In genomic region chr6:5005491-5006275, GRCm38 (mm10) we compare ENCODE assay signal across 9 mouse cellular contexts.
DNase-seq lines count a peak whose midpoint lies in the region; ATAC-seq lines count a peak whose summit lies in the region.
"Had no signal": no experiment of that assay in that cellular context is flagged by ENCODE, and none has a peak within 500 bp of the region (broad histone marks: within the 10 kb centered on the region; RNA-seq: fewer than 3 reads in every experiment).

No protein-coding gene starts in this region.

- no peaks in the 10 kb centered on the region for H3K27me3 ChIP-seq in intestine, embryonic 15.5 days (replicated peaks)

- no peak overlapping the region for H3K4me3 ChIP-seq in intestine, embryonic 15.5 days (replicated peaks)

- no peaks in the 10 kb centered on the region for H3K9me3 ChIP-seq in intestine, embryonic 15.5 days

- 34% methylated on average over 22 of the region's 22 CpGs for WGBS in intestine, embryonic 15.5 days

- no peaks in the 10 kb centered on the region for H3K36me3 ChIP-seq in intestine, embryonic 15.5 days

- ATAC-seq in intestine, embryonic 15.5 days = peak; percentile 87
- no peak for ATAC-seq in megakaryocyte-erythroid progenitor cell, adult 5-6 weeks (replicated peaks; ENCODE audit: low FRiP score, low TSS enrichment, poor library complexity, severe bottlenecking)

- peaks cover 12% of the 10 kb centered on the region; the same call in 1 of the 2 replicates for H3K4me1 ChIP-seq in intestine, embryonic 15.5 days (replicated peaks)

- H3K9ac ChIP-seq in intestine, embryonic 15.5 days = no peak overlapping the region

- H3K27ac ChIP-seq in intestine, embryonic 15.5 days = peak overlapping the region; percentile 77

- DNase-seq in embryo, embryonic 10 days (ENCODE audit: low spot score) = peak; percentile 64
- DNase-seq in embryo, embryonic 11 days = no peak
- DNase-seq in urinary bladder, postnatal 25 days (ENCODE audit: low spot score) = peak; percentile 10
- no peak for DNase-seq in urinary bladder, postnatal 10 days (ENCODE audit: low spot score)
- DNase-seq in layer of hippocampus, adult 18-20 months (ENCODE audit: low spot score in 2 of 2) = no peak
- DNase-seq in layer of hippocampus, adult 11-12 months (ENCODE audit: low spot score) = no peak
- DNase-seq: thymus, postnatal 25 days had no signal

- H3K4me2 ChIP-seq in intestine, embryonic 15.5 days (replicated peaks) = no peak overlapping the region

Comparison
In these comparisons a context has a peak if more than half of its experiments do, and no peak if none do; other contexts are left out.
1. DNase-seq: peak in embryo, embryonic 10 days (single experiment) and urinary bladder, postnatal 25 days (single experiment); none in embryo, embryonic 11 days (single experiment), urinary bladder, postnatal 10 days (single experiment), layer of hippocampus, adult 18-20 months (0 of 2) and layer of hippocampus, adult 11-12 months (single experiment).